Mouse (Mus musculus) heart, adult 2 months (tissue): ENCODE results near the gene Mob1b. TPM values are rescaled to one million over a fixed set of nuclear protein-coding genes. Genes with fewer than 3 reads are reported as not detected.

Experiments used
- DNase-seq, 2 experiments: peaks; one replicate each; pipeline ENCODE4 v3.0.0; 2021
- H3K27ac ChIP-seq: fragments of 200-600 bp; 2 replicates; pipeline ENCODE4 v1.8.1; 2022
- H3K27me3 ChIP-seq: fragments of 200-500 bp; 2 replicates; pipeline ENCODE4 v1.6.1; 2012; ENCODE audit warnings: mild to moderate bottlenecking, low read length, inconsistent platforms, mixed read lengths; ENCODE audit not compliant: control insufficient read depth, insufficient read depth
- H3K36me3 ChIP-seq: fragments of 200-500 bp; 2 replicates; pipeline ENCODE4 v1.6.1; 2012; ENCODE audit warnings: low read length, inconsistent platforms; ENCODE audit not compliant: control insufficient read depth, insufficient read depth
- H3K4me1 ChIP-seq: fragments of 200-500 bp; 2 replicates; pipeline ENCODE4 v1.6.1; 2011; ENCODE audit warnings: low read length; ENCODE audit not compliant: control insufficient read depth, insufficient read depth
- H3K4me3 ChIP-seq: fragments of 200-600 bp; 2 replicates; pipeline ENCODE4 v1.8.1; 2022
- H3K79me2 ChIP-seq: fragments of 200-500 bp; replicated peaks from 2 replicates; pipeline ENCODE4 v1.6.1; 2012; ENCODE audit warnings: mild to moderate bottlenecking, inconsistent platforms, low read length, moderate library complexity, mixed read lengths; ENCODE audit not compliant: control insufficient read depth, insufficient read depth
- H3K9ac ChIP-seq: fragments of 200-500 bp; 2 replicates; pipeline ENCODE4 v1.6.1; 2012; ENCODE audit warnings: low read depth, mild to moderate bottlenecking, control low read depth, inconsistent platforms, low read length, mixed read lengths
- CTCF ChIP-seq: fragments of 200-600 bp; IDR thresholded peaks from 2 replicates; pipeline ENCODE4 v1.8.1; 2022; ENCODE audit warnings: antibody characterized with exemption, mild to moderate bottlenecking, moderate library complexity
- EP300 ChIP-seq: fragments of 200-500 bp; IDR thresholded peaks from 2 replicates; pipeline ENCODE4 v1.6.1; 2011; ENCODE audit warnings: low read depth, low read length, control low read depth; ENCODE audit not compliant: insufficient read depth
- POLR2A ChIP-seq: fragments of 200-500 bp; IDR thresholded peaks from 2 replicates; pipeline ENCODE4 v1.6.1; 2011; ENCODE audit warnings: mild to moderate bottlenecking, low read depth, low read length, control low read depth; ENCODE audit not compliant: insufficient read depth
- WGBS: fragments of 180-500 bp; shearing (Covaris S2); methylation state at CpG from one replicate; pipeline ENCODE4 v1.1.7; 2018; 5-methylcytosine and 5-hydroxymethylcytosine counted together
- intact Hi-C: fragments of 180-260 bp; cut with DNase I; formaldehyde crosslinking; loops from one replicate; pipeline ENCODE4 v1.15.1; 2025
- polyA plus RNA-seq: library from polyadenylated mRNA; depleted of rRNA; stranded (reverse); fragments of >200 nt; gene quantifications from 2 replicates; pipeline ENCODE4 v1.2.3, GENCODE M21; 2012
- total RNA-seq, 2 experiments: library from RNA; stranded (reverse); gene quantifications; 2 replicates each; pipeline ENCODE4 v1.2.3; 2021

Gene Mob1b
- total and polyA plus RNA-seq, 3 experiments = 4.6 to 23.0 (median 18.1) TPM

GRCm38 (mm10) chr5:88692586-88692985 lies 28.1 kb upstream of the Mob1b start:
- TF ChIP-seq POLR2A (no peak), EP300 (no peak), CTCF (no peak)
- Histone ChIP-seq H3K79me2 (no peaks in the 10 kb centered on the region), H3K4me1 (no peaks in the 10 kb centered on the region), H3K9ac (no peak overlapping the region), H3K36me3 (no peaks in the 10 kb centered on the region), H3K27me3 (no peaks in the 10 kb centered on the region), H3K27ac (no peak overlapping the region), H3K4me3 (no peak overlapping the region)
- intact Hi-C loops = no loop called here
- DNase-seq = no peak
- WGBS = 87% methylated on average over 4 of the region's 4 CpGs

- no peaks in the 10 kb centered on the region for H3K27me3 ChIP-seq
- no peak overlapping the region for H3K27ac ChIP-seq
- no peaks in the 10 kb centered on the region for H3K4me1 ChIP-seq
- H3K4me3 ChIP-seq = no peak overlapping the region
- no peak for DNase-seq
- no peak overlapping the region for H3K9ac ChIP-seq
- no peaks in the 10 kb centered on the region for H3K79me2 ChIP-seq
- no peaks in the 10 kb centered on the region for H3K36me3 ChIP-seq
- intact Hi-C loops = no loop called here
- peak; percentile 14; the same call in 1 of the 2 replicates for TF ChIP-seq CTCF
- no peak for TF ChIP-seq POLR2A
- no peak for TF ChIP-seq EP300
Observed at GRCm38 (mm10) chr5:88693057-88693456, 27.6 kb upstream of the Mob1b start.

GRCm38 (mm10) chr5:88697291-88697690 lies 23.4 kb upstream of the Mob1b start:
- Histone ChIP-seq H3K4me1 (no peaks in the 10 kb centered on the region), H3K27me3 (no peaks in the 10 kb centered on the region), H3K9ac (no peak overlapping the region), H3K27ac (no peak overlapping the region), H3K79me2 (no peaks in the 10 kb centered on the region), H3K36me3 (no peaks in the 10 kb centered on the region), H3K4me3 (no peak overlapping the region)
- 73% methylated on average over 5 of the region's 5 CpGs for WGBS
- DNase-seq = no peak
- intact Hi-C loops = no loop called here
- TF ChIP-seq CTCF (no peak), POLR2A (no peak), EP300 (no peak)

- no peak overlapping the region for H3K9ac ChIP-seq
- H3K36me3 ChIP-seq = no peaks in the 10 kb centered on the region
- no peaks in the 10 kb centered on the region for H3K27me3 ChIP-seq
- intact Hi-C loops = no loop called here
- H3K79me2 ChIP-seq = no peaks in the 10 kb centered on the region
- H3K4me3 ChIP-seq = no peak overlapping the region
- H3K27ac ChIP-seq = no peak overlapping the region
- WGBS = 77% methylated on average over 4 of the region's 4 CpGs
- TF ChIP-seq POLR2A = no peak
- no peak for TF ChIP-seq EP300
- TF ChIP-seq CTCF = no peak
- H3K4me1 ChIP-seq = no peaks in the 10 kb centered on the region
- no peak for DNase-seq
Observed at GRCm38 (mm10) chr5:88699251-88699913, 21.3 kb upstream of the Mob1b start.

- Histone ChIP-seq H3K27me3 (no peaks in the 10 kb centered on the region), H3K9ac (no peak overlapping the region), H3K27ac (no peak overlapping the region), H3K79me2 (no peaks in the 10 kb centered on the region), H3K4me3 (no peak overlapping the region), H3K4me1 (no peaks in the 10 kb centered on the region), H3K36me3 (no peaks in the 10 kb centered on the region)
- intact Hi-C loops = no loop called here
- TF ChIP-seq CTCF (no peak), EP300 (no peak)
- WGBS = 73% methylated on average over 4 of the region's 4 CpGs
- no peak for DNase-seq
Observed at GRCm38 (mm10) chr5:88702041-88702440, 18.6 kb upstream of the Mob1b start.

GRCm38 (mm10) chr5:88703551-88703950 lies 17.1 kb upstream of the Mob1b start:
- DNase-seq = no peak
- TF ChIP-seq EP300 = no peak
- no peak for TF ChIP-seq CTCF
- no peak for TF ChIP-seq POLR2A
- Histone ChIP-seq H3K27ac (no peak overlapping the region), H3K27me3 (no peaks in the 10 kb centered on the region), H3K79me2 (no peaks in the 10 kb centered on the region), H3K9ac (no peak overlapping the region), H3K36me3 (no peaks in the 10 kb centered on the region), H3K4me1 (no peaks in the 10 kb centered on the region), H3K4me3 (no peak overlapping the region)
- 79% methylated on average over 4 of the region's 4 CpGs for whole genome bisulfite sequencing
- intact Hi-C loops = no loop called here
